Mouse (Mus musculus) cerebellum, adult (tissue): ENCODE measurements at regions not wholly inside any gene's neighbourhood (a gene's known extent, or its start where the extent isn't known, plus 50 kb on each side); places are given as distances from the start of the nearest gene placed in this dataset.

Source experiments
- ATAC-seq: cut with Nextera tagmentation; 2 replicates; pipeline ENCODE4 v1.9.2; 2017; ENCODE audit warnings: mild to moderate bottlenecking, moderate library complexity, mixed read lengths; ENCODE audit not compliant: insufficient number of reproducible peaks, low FRiP score, low TSS enrichment

DNA sequence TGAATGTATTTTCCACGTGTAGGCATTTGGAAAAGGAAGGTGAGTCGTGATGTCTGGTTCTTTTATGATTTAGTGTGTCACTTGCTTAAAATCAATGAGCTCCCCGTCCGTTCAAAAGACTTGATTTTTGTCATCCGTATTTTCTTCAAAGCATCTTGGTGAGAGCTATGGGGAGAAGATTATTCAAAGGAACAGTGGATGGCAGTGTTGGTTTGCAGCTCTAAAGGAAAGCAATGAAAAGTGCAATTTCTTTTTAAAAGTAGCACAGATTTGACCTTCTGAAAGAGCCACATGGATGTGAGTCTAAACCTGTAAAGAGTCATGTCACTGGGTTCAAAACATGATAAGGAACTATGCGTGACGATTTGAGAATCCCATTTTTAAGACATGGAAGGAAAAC lies 313.3 kb upstream of the BC052040 start:
- no peak for ATAC-seq

GRCm38 (mm10) chr2:115277421-115277820 lies 304.1 kb upstream of the BC052040 start:
- ATAC-seq = no peak

DNA sequence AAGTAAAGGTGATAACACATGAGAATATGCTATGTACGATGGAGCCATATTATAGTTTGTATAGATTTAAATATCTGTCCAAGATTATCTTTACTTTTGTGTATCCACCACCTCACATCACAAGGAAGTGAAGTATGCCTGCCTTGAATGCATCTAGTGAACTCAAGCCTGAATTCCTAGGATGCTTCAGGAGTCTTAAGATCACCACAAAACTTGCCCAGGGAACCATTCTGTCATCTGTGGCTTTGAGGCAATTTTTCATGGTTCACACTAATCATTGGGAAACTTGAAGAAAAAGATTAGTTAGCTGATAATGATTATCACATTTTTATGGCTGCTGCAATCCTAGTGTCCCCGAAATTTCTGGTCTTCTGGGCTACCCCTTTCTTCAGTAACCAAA lies 288.5 kb upstream of the BC052040 start:
- ATAC-seq = no peak

DNA sequence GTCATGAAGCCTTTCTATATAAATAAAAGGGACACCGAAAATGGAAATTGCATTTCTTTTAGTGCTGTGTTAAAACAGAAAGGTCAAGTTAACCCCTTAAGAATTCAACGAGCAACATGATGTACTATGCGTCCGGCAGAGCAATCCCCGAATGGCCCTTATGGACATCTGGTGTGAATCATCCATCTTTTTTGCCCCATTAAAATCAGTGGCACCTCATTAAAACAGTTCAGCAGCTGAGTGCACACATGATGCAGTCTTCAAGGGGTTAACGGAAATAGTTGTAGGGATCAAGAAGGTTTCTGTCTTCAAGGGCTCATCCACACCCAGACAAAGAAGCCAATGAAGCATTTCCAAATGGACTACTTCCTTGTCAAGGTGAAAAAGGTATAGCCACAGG lies 284.1 kb upstream of the BC052040 start:
- no peak for ATAC-seq

GRCm38 (mm10) chr2:115307248-115307647 lies 274.3 kb upstream of the BC052040 start:
- no peak for ATAC-seq

GRCm38 (mm10) chr2:115309856-115310631 lies 271.5 kb upstream of the BC052040 start:
- no peak for ATAC-seq

- ATAC-seq = no peak
Measured at GRCm38 (mm10) chr2:115318551-115318950, 263.0 kb upstream of the BC052040 start.

DNA sequence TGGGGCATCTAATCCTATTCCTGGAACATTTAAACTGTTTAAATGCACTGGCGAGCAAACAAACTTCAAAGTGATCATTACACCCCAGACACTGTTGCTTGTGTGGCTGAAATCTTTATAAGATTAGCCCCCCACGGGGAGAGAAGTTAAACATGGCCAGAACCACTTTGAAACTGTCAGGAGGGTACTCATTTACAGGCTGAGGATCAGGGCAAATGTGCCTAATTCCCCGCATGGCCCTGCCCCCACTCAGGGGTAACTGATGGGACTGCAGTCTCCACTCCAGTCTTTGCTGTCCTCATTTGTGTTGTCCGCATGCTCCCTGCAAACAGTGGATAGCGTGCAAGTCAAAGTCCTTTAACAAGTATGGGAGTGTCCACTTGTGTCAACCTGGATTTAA lies 258.9 kb upstream of the BC052040 start:
- ATAC-seq = no peak

DNA sequence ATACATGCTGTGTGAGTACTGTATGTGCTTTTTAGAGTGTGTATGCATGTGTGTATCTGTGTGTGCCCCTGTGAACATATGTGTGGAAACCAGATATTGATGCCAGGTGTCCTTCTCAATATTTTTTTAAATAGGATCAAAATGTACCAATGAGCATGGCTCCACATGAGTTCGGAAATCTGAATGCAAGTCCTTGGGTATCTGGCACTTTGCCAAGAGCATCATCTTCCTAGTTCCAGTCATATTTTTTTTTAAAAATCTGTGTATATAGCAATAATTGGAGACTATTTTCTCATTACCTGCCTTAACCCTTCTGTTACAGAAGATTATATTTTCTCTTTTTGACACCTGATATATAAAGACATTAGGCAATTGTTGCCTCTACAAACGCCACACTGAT lies 255.0 kb upstream of the BC052040 start:
- ATAC-seq = no peak

- no peak for ATAC-seq
Measured at GRCm38 (mm10) chr2:115338178-115338577, 243.3 kb upstream of the BC052040 start.

- no peak for ATAC-seq
Measured at GRCm38 (mm10) chr2:115339034-115339433, 242.5 kb upstream of the BC052040 start.

- no peak for ATAC-seq
Measured at GRCm38 (mm10) chr2:115342360-115342759, 239.2 kb upstream of the BC052040 start.

- no peak for ATAC-seq
Measured at GRCm38 (mm10) chr2:115346551-115346950, 235.0 kb upstream of the BC052040 start.

GRCm38 (mm10) chr2:115348263-115348662 lies 233.3 kb upstream of the BC052040 start:
- no peak for ATAC-seq

GRCm38 (mm10) chr2:115371072-115371471 lies 210.4 kb upstream of the BC052040 start:
- ATAC-seq = no peak

- no peak for ATAC-seq
Measured at GRCm38 (mm10) chr2:115375336-115375735, 206.2 kb upstream of the BC052040 start.

GRCm38 (mm10) chr2:115384414-115385180 lies 196.9 kb upstream of the BC052040 start:
- no peak for ATAC-seq

DNA sequence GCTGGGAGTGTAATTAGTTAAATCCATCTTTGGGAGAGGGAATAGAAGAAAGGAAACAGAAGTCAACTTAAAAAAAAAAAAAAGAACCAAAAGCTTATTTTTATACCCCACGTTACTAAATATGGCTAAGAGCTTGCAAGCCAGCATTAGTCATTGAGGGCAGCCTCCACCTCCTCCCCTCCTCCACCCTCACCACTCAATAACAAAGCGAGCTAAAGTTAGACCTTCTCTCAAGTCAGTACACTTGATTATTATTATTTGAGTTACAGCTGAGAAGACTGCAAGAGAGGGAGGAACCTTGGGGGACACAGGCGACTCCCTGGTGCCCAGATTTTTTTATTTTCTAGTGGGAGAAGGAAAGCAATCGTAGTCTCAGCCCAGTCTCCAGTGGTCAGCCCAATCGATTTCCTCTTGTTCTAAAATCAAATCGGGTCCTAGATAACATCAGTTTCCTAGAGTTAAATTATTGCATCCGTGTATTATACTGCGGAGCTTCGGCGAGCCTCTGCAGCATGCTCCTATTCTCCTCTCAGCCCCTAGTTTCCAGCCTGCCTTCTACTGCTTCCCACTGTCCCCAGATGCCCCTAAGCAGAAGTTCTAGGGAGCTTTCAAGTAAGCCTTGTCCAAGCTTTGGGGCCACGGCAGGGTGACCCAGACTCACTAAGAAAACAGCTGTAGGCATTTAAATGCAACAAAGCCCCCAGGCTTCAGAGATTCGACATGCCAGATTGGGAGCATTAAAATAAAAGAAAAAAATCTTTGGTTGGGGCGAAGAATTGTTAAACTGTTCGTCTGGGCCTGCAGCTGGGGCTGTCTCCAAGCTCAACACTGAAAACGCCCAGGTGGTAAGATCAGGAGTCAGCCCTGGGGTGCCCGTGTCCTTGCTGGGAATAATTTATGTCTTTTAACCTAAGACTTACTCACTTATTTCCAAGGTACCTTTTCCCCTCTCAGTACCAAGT lies 196.0 kb upstream of the BC052040 start:
- no peak for ATAC-seq

GRCm38 (mm10) chr2:115391575-115391974 lies 189.9 kb upstream of the BC052040 start:
- no peak for ATAC-seq

DNA sequence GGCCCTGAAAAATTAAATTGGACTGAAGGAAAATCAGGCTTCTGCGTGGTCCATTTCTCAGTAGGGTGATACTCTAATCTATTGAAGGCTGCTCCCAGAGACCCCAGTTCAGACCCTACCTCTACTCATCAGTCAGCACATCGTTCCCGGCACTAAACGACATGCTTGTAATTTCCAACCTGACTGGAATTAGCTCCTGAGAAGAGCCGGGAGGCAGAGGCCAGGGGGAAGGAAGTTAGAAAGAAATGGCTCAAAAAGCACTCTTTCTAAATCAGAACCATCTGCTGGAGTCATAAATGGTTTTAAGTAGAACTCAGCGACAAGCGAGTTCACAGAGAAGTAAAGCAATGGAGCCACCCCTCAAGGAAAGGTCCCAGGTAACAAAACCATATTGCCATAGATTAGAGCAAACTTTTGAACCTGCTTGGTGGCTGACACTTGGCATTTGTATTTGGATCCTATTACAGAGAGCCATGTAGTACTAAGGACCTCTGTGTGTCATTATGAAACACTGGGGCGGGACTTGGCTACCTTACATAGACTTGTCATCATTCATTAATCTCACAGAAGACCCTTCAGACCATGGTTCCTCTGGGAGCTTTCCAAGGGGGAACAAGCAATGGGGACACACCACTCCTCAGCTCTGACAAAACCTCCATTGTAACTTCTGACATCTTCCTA lies 189.3 kb upstream of the BC052040 start:
- no peak for ATAC-seq
